Mouse (Mus musculus) spleen, postnatal 0 days (tissue): ENCODE measurements around the gene B3gnt5. TPM values are rescaled to one million over a fixed set of nuclear protein-coding genes. Genes with fewer than 3 reads are reported as not detected.

Experiments
- polyA plus RNA-seq: library from polyadenylated mRNA; unstranded; fragments of >200 nt; fragmentation: Nextera tagmentation; extraction: Ambion mirVana; gene quantifications from 2 replicates; pipeline ENCODE4 v1.2.1, GENCODE M21; 2015

The B3gnt5 gene
- 2.7 and 3.6 TPM in 2 replicates for polyA plus RNA-seq

GRCm38 (mm10) chr16:19760074-19760473 is at the start of gene B3gnt5:
Gene B3gnt5, plus strand, starts transcription at chr16:19760208.

Other genes starting within 250 kb of the B3gnt5 start
- gene Olfr167, start 237.9 kb upstream of the B3gnt5 start, polyA plus RNA-seq, result not detected in 2 replicates
- not detected in 2 replicates for gene Olfr168, start 224.7 kb upstream of the B3gnt5 start, polyA plus RNA-seq
- gene Olfr169, start 188.4 kb upstream of the B3gnt5 start, polyA plus RNA-seq, result not detected in 2 replicates
- not detected in 2 replicates for gene Olfr170, start 148.3 kb upstream of the B3gnt5 start, polyA plus RNA-seq
- gene Olfr171, start 130.3 kb upstream of the B3gnt5 start, polyA plus RNA-seq, result not detected in 2 replicates
- 0.04 TPM in 1 of 2 replicates, not detected in the other for gene Lamp3, start 53.8 kb upstream of the B3gnt5 start, polyA plus RNA-seq
- gene Klhl6, start 222.8 kb downstream of the B3gnt5 start, polyA plus RNA-seq, result 17.5 and 23.1 TPM in 2 replicates